13 mouse cellular contexts compared by ENCODE assay signal in genomic region chr7:100496791-100497190, GRCm38 (mm10). TPM values are rescaled to one million over a fixed set of nuclear protein-coding genes. Genes with fewer than 3 reads are reported as not detected.
DNase-seq lines count a peak whose midpoint lies in the region; ATAC-seq and TF ChIP-seq lines count a peak whose summit lies in the region.
"Had no signal": no experiment of that assay in that cellular context is flagged by ENCODE, and none has a peak within 500 bp of the region (broad histone marks: within the 10 kb centered on the region; RNA-seq: fewer than 3 reads in every experiment).

No protein-coding gene starts in this region.

- in situ Hi-C loops in CH12.LX (cut with MboI; ENCODE audit: low pct_ligation_motif_present, low pct_unique_long_range_greater_than_20kb, low sequenced_read_pairs) = no loop called here

- WGBS in hindbrain, embryonic 13.5 days = over 99% methylated on average over 9 of the region's 9 CpGs
- 99% methylated on average over 9 of the region's 9 CpGs for WGBS in hindbrain, embryonic 14.5 days
- WGBS in limb, embryonic 13.5 days = 98% methylated on average over 9 of the region's 9 CpGs
- WGBS in kidney, adult 2 months = 98% methylated on average over 9 of the region's 9 CpGs

- H3K36me3 ChIP-seq in hindbrain, embryonic 13.5 days = peaks cover 8% of the 10 kb centered on the region
- H3K36me3 ChIP-seq in hindbrain, embryonic 14.5 days (replicated peaks; ENCODE audit: control insufficient read depth, insufficient read depth) = no peaks in the 10 kb centered on the region
- H3K36me3 ChIP-seq in CH12.LX (replicated peaks in 1 of 2; ENCODE audit: control insufficient read depth in 1 of 2, insufficient read depth in 1 of 2, low read length in 1 of 2) (peaks cover 44 to 66% of the 10 kb centered on the region in 2 experiments), ES-Bruce4 (ENCODE audit: control insufficient read depth, insufficient read depth, low read length, poor library complexity, severe bottlenecking) (peaks cover 19% of the 10 kb centered on the region)
- H3K36me3 ChIP-seq in limb, embryonic 13.5 days = peaks cover 37% of the 10 kb centered on the region
- no peaks in the 10 kb centered on the region for H3K36me3 ChIP-seq in kidney, adult 2 months (ENCODE audit: control insufficient read depth, insufficient read depth, low read length)

- peaks cover 18% of the 10 kb centered on the region for H3K27me3 ChIP-seq in hindbrain, embryonic 13.5 days
- no peaks in the 10 kb centered on the region for H3K27me3 ChIP-seq in hindbrain, embryonic 14.5 days (ENCODE audit: control insufficient read depth, insufficient read depth, low read length)
- no peaks in the 10 kb centered on the region for H3K27me3 ChIP-seq in CH12.LX (replicated peaks)
- H3K27me3 ChIP-seq in ES-Bruce4 (ENCODE audit: control insufficient read depth, insufficient read depth, low read length, poor library complexity, severe bottlenecking) = no peaks in the 10 kb centered on the region
- H3K27me3 ChIP-seq in limb, embryonic 13.5 days = no peaks in the 10 kb centered on the region
- no peaks in the 10 kb centered on the region for H3K27me3 ChIP-seq in kidney, adult 2 months (replicated peaks; ENCODE audit: control insufficient read depth, insufficient read depth, low read length)

- peaks cover 46% of the 10 kb centered on the region for H3K4me1 ChIP-seq in hindbrain, embryonic 13.5 days (replicated peaks)
- peaks cover 32% of the 10 kb centered on the region; the same call in 1 of the 2 replicates for H3K4me1 ChIP-seq in hindbrain, embryonic 14.5 days (replicated peaks; ENCODE audit: control insufficient read depth, insufficient read depth, low read length)
- H3K4me1 ChIP-seq in CH12.LX (ENCODE audit: control insufficient read depth in 1 of 2, insufficient read depth in 2 of 2) (peaks cover 12 to 64% of the 10 kb centered on the region in 2 experiments), ES-Bruce4 (ENCODE audit: control insufficient read depth, insufficient read depth, low read length) (peaks cover 6% of the 10 kb centered on the region)
- H3K4me1 ChIP-seq in limb, embryonic 13.5 days = peaks cover 51% of the 10 kb centered on the region
- no peaks in the 10 kb centered on the region; the same call in 1 of the 2 replicates for H3K4me1 ChIP-seq in kidney, adult 2 months (ENCODE audit: control insufficient read depth, insufficient read depth, low read length)

- H3K27ac ChIP-seq in hindbrain, embryonic 13.5 days = peak overlapping the region; percentile 87; the same call in 1 of the 2 replicates
- no peak overlapping the region for H3K27ac ChIP-seq in hindbrain, embryonic 14.5 days
- peak overlapping the region; percentile 91 for H3K27ac ChIP-seq in CH12.LX (ENCODE audit: insufficient read depth, low read depth)
- H3K27ac ChIP-seq in ES-Bruce4 (ENCODE audit: insufficient read depth, low read length) = peak overlapping the region; percentile 3; the same call in 1 of the 2 replicates
- H3K27ac ChIP-seq in limb, embryonic 13.5 days = no peak overlapping the region
- no peak overlapping the region for H3K27ac ChIP-seq in kidney, adult 2 months (ENCODE audit: insufficient read depth, low read depth, low read length)

- no peak for ATAC-seq in hindbrain, embryonic 13.5 days (ENCODE audit: low FRiP score)
- no peak for ATAC-seq in hindbrain, embryonic 14.5 days (ENCODE audit: low FRiP score)
- no peak for ATAC-seq in limb, embryonic 13.5 days (ENCODE audit: low FRiP score, low read depth)

- H3K79me2 ChIP-seq in CH12.LX (replicated peaks; ENCODE audit: control insufficient read depth, extremely low read depth, insufficient read depth, poor library complexity, severe bottlenecking) = peaks cover 25% of the 10 kb centered on the region

- H3K4me3 ChIP-seq in hindbrain, embryonic 13.5 days = no peak overlapping the region
- H3K4me3 ChIP-seq in hindbrain, embryonic 14.5 days (replicated peaks; ENCODE audit: low read length) = no peak overlapping the region
- peak overlapping the region in 1 of 3 experiments; percentile 48 for H3K4me3 ChIP-seq in CH12.LX (replicated peaks in 1 of 3; ENCODE audit: low read depth in 2 of 3, low read length in 2 of 3, poor library complexity in 1 of 3)
- no peak overlapping the region for H3K4me3 ChIP-seq in ES-Bruce4 (ENCODE audit: low read depth, low read length)
- no peak overlapping the region for H3K4me3 ChIP-seq in limb, embryonic 13.5 days
- H3K4me3 ChIP-seq in kidney, adult 2 months (ENCODE audit: insufficient read depth, low read depth, low read length) = no peak overlapping the region
- H3K4me3 ChIP-seq: forebrain, embryonic 12.5 days had no signal

- H3K9ac ChIP-seq in hindbrain, embryonic 13.5 days = no peak overlapping the region
- no peak overlapping the region for H3K9ac ChIP-seq in hindbrain, embryonic 14.5 days
- no peak overlapping the region for H3K9ac ChIP-seq in CH12.LX (ENCODE audit: insufficient read depth, low read depth)
- H3K9ac ChIP-seq in ES-Bruce4 (ENCODE audit: low read depth, poor library complexity, severe bottlenecking) = 0 out of 2 replicates have a peak overlapping the region, but pooled peaks have one; percentile 1
- peak overlapping the region; percentile 43; the same call in 1 of the 2 replicates for H3K9ac ChIP-seq in limb, embryonic 13.5 days
- H3K9ac ChIP-seq: forebrain, embryonic 12.5 days had no signal

- DNase-seq in hindbrain, embryonic 14.5 days (ENCODE audit: low spot score) = no peak
- DNase-seq in CH12.LX (ENCODE audit: extremely low read depth) = no peak
- DNase-seq in kidney, adult 2 months = no peak
- no peak for DNase-seq in ovary, adult 18-20 months (ENCODE audit: low spot score)
- DNase-seq: adrenal gland, postnatal 14 days; heart, adult 18-20 months; kidney, postnatal 10 days; right cerebral cortex, postnatal 14 days had no signal

- H3K4me2 ChIP-seq in hindbrain, embryonic 13.5 days = no peak overlapping the region
- H3K4me2 ChIP-seq in hindbrain, embryonic 14.5 days (replicated peaks) = no peak overlapping the region
- H3K4me2 ChIP-seq in CH12.LX (ENCODE audit: insufficient read depth, low read depth, poor library complexity, severe bottlenecking) = no peak overlapping the region; the same call in 1 of the 2 replicates
- no peak overlapping the region for H3K4me2 ChIP-seq in limb, embryonic 13.5 days (replicated peaks)
- H3K4me2 ChIP-seq: forebrain, embryonic 12.5 days had no signal

- TF ChIP-seq RAD21 in CH12.LX (IDR thresholded peaks at IDR 0.05; ENCODE audit: low read depth, low read length) = no peak

- no peaks in the 10 kb centered on the region for H3K9me3 ChIP-seq in hindbrain, embryonic 13.5 days
- no peaks in the 10 kb centered on the region for H3K9me3 ChIP-seq in hindbrain, embryonic 14.5 days (ENCODE audit: control insufficient read depth, low read length)
- H3K9me3 ChIP-seq in CH12.LX (replicated peaks; ENCODE audit: low read length) (no peaks in the 10 kb centered on the region), ES-Bruce4 (replicated peaks; ENCODE audit: control insufficient read depth, insufficient read depth, low read length, poor library complexity, severe bottlenecking) (no peaks in the 10 kb centered on the region)
- no peaks in the 10 kb centered on the region for H3K9me3 ChIP-seq in limb, embryonic 13.5 days
- H3K9me3 ChIP-seq: forebrain, embryonic 12.5 days had no signal

- dilution Hi-C loops in CH12.LX (cut with MboI; ENCODE audit: extremely low pct_ligation_motif_present, extremely low pct_unique_long_range_greater_than_20kb, low sequenced_read_pairs) = no loop called here

- no peak for TF ChIP-seq POLR2A in CH12.LX (IDR thresholded peaks at IDR 0.05; ENCODE audit: low read depth, low read length)
- TF ChIP-seq POLR2A in ES-Bruce4 (IDR thresholded peaks at IDR 0.05; ENCODE audit: insufficient read depth, low read length) = no peak
- no peak for TF ChIP-seq POLR2A in kidney, adult 2 months (IDR thresholded peaks at IDR 0.05; ENCODE audit: low read depth, low read length)

- TF ChIP-seq CTCF in CH12.LX (conservative IDR thresholded peaks at IDR 0.05 in 1 of 2, IDR thresholded peaks at IDR 0.05 in 1 of 2; ENCODE audit: low read depth in 2 of 2, low read length in 2 of 2) = no peak
- no peak for TF ChIP-seq CTCF in ES-Bruce4 (IDR thresholded peaks at IDR 0.05; ENCODE audit: low read depth, low read length)
- no peak for TF ChIP-seq CTCF in kidney, adult 2 months (conservative IDR thresholded peaks at IDR 0.05; ENCODE audit: insufficient read depth, insufficient read length, low read depth, low read length)

- no peak for TF ChIP-seq EP300 in CH12.LX (IDR thresholded peaks at IDR 0.05; ENCODE audit: low read length)
- no peak for TF ChIP-seq EP300 in ES-Bruce4 (IDR thresholded peaks at IDR 0.05; ENCODE audit: insufficient read depth, low read depth, low read length)

RNA-seq across cellular contexts. Expression of gene Ucp2, which starts 3.7 kb away (rescaled TPM):
- polyA plus RNA-seq in hindbrain, embryonic 13.5 days (2015; fragmentation: Nextera tagmentation; extraction: Ambion mirVana) = 75.2 and 78.6 TPM in 2 replicates
- 73.5 and 77.2 TPM in 2 replicates for polyA plus RNA-seq in hindbrain, embryonic 14.5 days (2014; fragmentation: Nextera tagmentation; extraction: Ambion mirVana)
- 94.0 and 131 TPM in 2 replicates for total RNA-seq in CH12.LX (2012; rRNA removed)
- 102 and 131 TPM in 2 replicates for total RNA-seq in CH12.LX (2014; rRNA removed)
- 542 and 635 TPM in 2 replicates for polyA plus RNA-seq in CH12.LX (2012; ENCODE audit: insufficient read length, low read depth)
- polyA plus RNA-seq in ES-Bruce4 (2011; ENCODE audit: insufficient read depth, insufficient read length, low read depth, missing spikeins) = 162 and 171 TPM in 2 replicates
- 143 and 155 TPM in 2 replicates for polyA plus RNA-seq in limb, embryonic 13.5 days (2015; fragmentation: Nextera tagmentation; extraction: Ambion mirVana)
- polyA plus RNA-seq in kidney, adult 2 months (2012; rRNA removed) = 153 and 172 TPM in 2 replicates

RNA-seq across cellular contexts. Expression of gene Dnajb13, which starts 18.0 kb away (rescaled TPM):
- polyA plus RNA-seq in hindbrain, embryonic 13.5 days (2015; fragmentation: Nextera tagmentation; extraction: Ambion mirVana) = 4.4 and 8.5 TPM in 2 replicates
- polyA plus RNA-seq in hindbrain, embryonic 14.5 days (2014; fragmentation: Nextera tagmentation; extraction: Ambion mirVana) = 6.6 and 10.8 TPM in 2 replicates
- 11.8 and 15.6 TPM in 2 replicates for total RNA-seq in CH12.LX (2012; rRNA removed)
- total RNA-seq in CH12.LX (2014; rRNA removed) = 24.5 and 32.0 TPM in 2 replicates
- polyA plus RNA-seq in CH12.LX (2012; ENCODE audit: insufficient read length, low read depth) = 13.9 and 17.8 TPM in 2 replicates
- 0.39 TPM in 1 of 2 replicates, not detected in the other for polyA plus RNA-seq in ES-Bruce4 (2011; ENCODE audit: insufficient read depth, insufficient read length, low read depth, missing spikeins)
- 0.17 and 0.24 TPM in 2 replicates for polyA plus RNA-seq in limb, embryonic 13.5 days (2015; fragmentation: Nextera tagmentation; extraction: Ambion mirVana)
- 0.36 and 0.58 TPM in 2 replicates for polyA plus RNA-seq in kidney, adult 2 months (2012; rRNA removed)

RNA-seq across cellular contexts. Expression of gene Ucp3, which starts 24.0 kb away (rescaled TPM):
- not detected in 2 replicates for polyA plus RNA-seq in hindbrain, embryonic 13.5 days (2015; fragmentation: Nextera tagmentation; extraction: Ambion mirVana)
- polyA plus RNA-seq in hindbrain, embryonic 14.5 days (2014; fragmentation: Nextera tagmentation; extraction: Ambion mirVana) = not detected in 2 replicates
- total RNA-seq in CH12.LX (2012; rRNA removed) (not detected in 2 replicates), CH12.LX (2014; rRNA removed) (not detected in 2 replicates)
- polyA plus RNA-seq in CH12.LX (2012; ENCODE audit: insufficient read length, low read depth) (0.13 TPM in 1 of 2 replicates, not detected in the other), ES-Bruce4 (2011; ENCODE audit: insufficient read depth, insufficient read length, low read depth, missing spikeins) (not detected in 2 replicates)
- 0.08 TPM in 1 of 2 replicates, not detected in the other for polyA plus RNA-seq in limb, embryonic 13.5 days (2015; fragmentation: Nextera tagmentation; extraction: Ambion mirVana)
- polyA plus RNA-seq in kidney, adult 2 months (2012; rRNA removed) = 4.0 and 5.0 TPM in 2 replicates
- polyA plus RNA-seq: forebrain, embryonic 12.5 days; neural tube, embryonic 11.5 days had no signal

RNA-seq across cellular contexts. Expression of gene Coa4, which starts 40.1 kb away (rescaled TPM):
- 15.8 and 17.2 TPM in 2 replicates for polyA plus RNA-seq in hindbrain, embryonic 13.5 days (2015; fragmentation: Nextera tagmentation; extraction: Ambion mirVana)
- 14.8 and 16.9 TPM in 2 replicates for polyA plus RNA-seq in hindbrain, embryonic 14.5 days (2014; fragmentation: Nextera tagmentation; extraction: Ambion mirVana)
- total RNA-seq in CH12.LX (2012; rRNA removed) (22.9 and 25.5 TPM in 2 replicates), CH12.LX (2014; rRNA removed) (20.3 and 24.1 TPM in 2 replicates)
- polyA plus RNA-seq in CH12.LX (2012; ENCODE audit: insufficient read length, low read depth) (22.0 and 24.1 TPM in 2 replicates), ES-Bruce4 (2011; ENCODE audit: insufficient read depth, insufficient read length, low read depth, missing spikeins) (9.2 and 14.6 TPM in 2 replicates)
- polyA plus RNA-seq in limb, embryonic 13.5 days (2015; fragmentation: Nextera tagmentation; extraction: Ambion mirVana) = 18.3 and 18.5 TPM in 2 replicates
- 12.6 and 16.1 TPM in 2 replicates for polyA plus RNA-seq in kidney, adult 2 months (2012; rRNA removed)

Comparison
In these comparisons a context has a peak if more than half of its experiments do, and no peak if none do; other contexts are left out.
1. H3K27ac ChIP-seq: peak in hindbrain, embryonic 13.5 days (single experiment), CH12.LX (single experiment) and ES-Bruce4 (single experiment); none in hindbrain, embryonic 14.5 days (single experiment), limb, embryonic 13.5 days (single experiment) and kidney, adult 2 months (single experiment).
2. H3K9ac ChIP-seq: peak in ES-Bruce4 (single experiment) and limb, embryonic 13.5 days (single experiment); none in hindbrain, embryonic 13.5 days (single experiment), hindbrain, embryonic 14.5 days (single experiment) and CH12.LX (single experiment).